Mouse (Mus musculus) embryonic facial prominence, embryonic 12.5 days (tissue): ENCODE data around the gene Zfp758. TPM values are rescaled to one million over a fixed set of nuclear protein-coding genes. Genes with fewer than 3 reads are reported as not detected.

Source experiments
- polyA plus RNA-seq: library from polyadenylated mRNA; unstranded; fragments of >200 nt; fragmentation: Nextera tagmentation; extraction: Ambion mirVana; gene quantifications from 2 replicates; pipeline ENCODE4 v1.2.1, GENCODE M21; 2016

Gene Zfp758
- polyA plus RNA-seq, 1 experiment from 2014 or later = 10.5 TPM

Other genes with a start within 250 kb of the Zfp758 start
- gene Zfp947, start 195.3 kb upstream of the Zfp758 start, polyA plus RNA-seq = 2.5 TPM in 2 replicates
- 2.4 and 3.0 TPM in 2 replicates for gene Zfp994, start 135.8 kb upstream of the Zfp758 start, polyA plus RNA-seq
- 11.4 and 12.2 TPM in 2 replicates for gene CT030661.1, start 46.6 kb upstream of the Zfp758 start, polyA plus RNA-seq
- 16.3 and 17.1 TPM in 2 replicates for gene Zfp944, start 53 bp upstream of the Zfp758 start, polyA plus RNA-seq
- gene Zfp946, start 62.8 kb downstream of the Zfp758 start, polyA plus RNA-seq = 20.5 and 20.6 TPM in 2 replicates
- not detected in 2 replicates for gene Vmn2r111, start 212.0 kb downstream of the Zfp758 start, polyA plus RNA-seq
- gene Vmn2r112, start 239.5 kb downstream of the Zfp758 start, polyA plus RNA-seq = not detected in 2 replicates